Mouse (Mus musculus): Measurements from ENCODE around the gene Olfr329-ps. TPM values are rescaled to one million over a fixed set of nuclear protein-coding genes. Genes with fewer than 3 reads are reported as not detected.
"Not testable (repeated sequence)": the region's sequence is repeated elsewhere in the genome, so short reads cannot be mapped to it uniquely, and the experiment has no call there.

The Olfr329-ps gene
- not detected in 2 replicates for polyA plus RNA-seq (2016; fragmentation: Nextera tagmentation; extraction: Ambion mirVana)

- ATAC-seq (ENCODE audit: low FRiP score): no peak
- WGBS: 87% methylated on average over 5 of the region's 5 CpGs
Observed at GRCm38 (mm10) chr11:58546322-58546721, at the start of gene Olfr329-ps. Olfr329-ps (minus strand) TSS chr11:58546422.

DNA sequence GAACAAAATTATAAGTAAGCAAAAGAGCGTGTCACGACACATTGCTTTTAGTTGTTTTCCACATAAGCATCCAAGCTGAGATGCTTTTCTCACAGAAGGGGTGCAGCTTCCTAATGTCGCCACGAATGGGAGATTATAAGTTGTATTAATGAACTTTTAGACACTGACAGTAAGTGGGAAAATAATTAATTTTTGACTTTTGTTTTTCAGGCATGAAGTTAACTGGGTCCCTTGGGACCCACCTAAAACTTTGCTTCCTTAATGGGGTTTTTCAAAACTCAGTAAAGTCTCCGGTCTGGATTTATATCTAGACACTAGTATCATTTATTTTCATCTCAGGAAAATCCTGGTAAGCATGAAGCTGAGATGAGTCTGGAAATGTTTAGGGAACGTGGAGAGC, 48.6 kb upstream of the Olfr329-ps start, which contains the start of gene Olfr324:
Olfr324 (plus strand) TSS at position 301 of the 400 bp plus-strand sequence.
- H3K9ac ChIP-seq: no peak within 1 kb of the TSS
- WGBS: 87% methylated on average over 6 of the region's 6 CpGs
- no peak within 1 kb of the TSS for H3K4me2 ChIP-seq
- no peaks in the 10 kb centered on the region for H3K36me3 ChIP-seq (replicated peaks)
- H3K4me1 ChIP-seq: no peaks in the 10 kb centered on the region
- no peak within 1 kb of the TSS for H3K27ac ChIP-seq
- H3K27me3 ChIP-seq: no peaks in the 10 kb centered on the region
- no peaks in the 10 kb centered on the region for H3K9me3 ChIP-seq
- H3K4me3 ChIP-seq (replicated peaks): no peak within 1 kb of the TSS
- ATAC-seq (ENCODE audit: low FRiP score): no peak

More at GRCm38 (mm10) chr11:58546322-58546721, at the start of gene Olfr329-ps:
- Histone ChIP-seq H3K27ac (no peak within 1 kb of the TSS), H3K4me2 (no peak within 1 kb of the TSS), H3K4me3 (replicated peaks) (no peak within 1 kb of the TSS), H3K27me3 (no peaks in the 10 kb centered on the region), H3K9ac (no peak within 1 kb of the TSS), H3K36me3 (replicated peaks) (no peaks in the 10 kb centered on the region), H3K4me1 (no peaks in the 10 kb centered on the region), H3K9me3 (no peaks in the 10 kb centered on the region)

GRCm38 (mm10) chr11:58588620-58589250, 42.5 kb upstream of the Olfr329-ps start:
- peaks cover 3% of the 10 kb centered on the region; the same call in 1 of the 2 replicates for H3K4me1 ChIP-seq
- WGBS: 31% methylated on average over 3 of the region's 3 CpGs
- peak; percentile 49; the same call in 1 of the 2 replicates for ATAC-seq (ENCODE audit: low FRiP score)

GRCm38 (mm10) chr11:58587898-58588348, 41.7 kb upstream of the Olfr329-ps start:
- no peaks in the 10 kb centered on the region for H3K9me3 ChIP-seq
- no peak overlapping the region for H3K4me3 ChIP-seq (replicated peaks)
- H3K36me3 ChIP-seq (replicated peaks): no peaks in the 10 kb centered on the region
- ATAC-seq (ENCODE audit: low FRiP score): no peak
- H3K27ac ChIP-seq: no peak overlapping the region
- no peak overlapping the region for H3K4me2 ChIP-seq
- H3K9ac ChIP-seq: no peak overlapping the region
- H3K27me3 ChIP-seq: no peaks in the 10 kb centered on the region
- 70% methylated on average over 7 of the region's 7 CpGs for WGBS
- peaks cover 3% of the 10 kb centered on the region; the same call in 1 of the 2 replicates for H3K4me1 ChIP-seq

More at GRCm38 (mm10) chr11:58588620-58589250, 42.5 kb upstream of the Olfr329-ps start:
- no peaks in the 10 kb centered on the region for H3K27me3 ChIP-seq
- H3K27ac ChIP-seq: 0 out of 2 replicates have a peak overlapping the region, but pooled peaks have one; percentile 36
- no peak overlapping the region for H3K4me2 ChIP-seq
- H3K4me3 ChIP-seq (replicated peaks): no peak overlapping the region
- H3K9ac ChIP-seq: no peak overlapping the region
- no peaks in the 10 kb centered on the region for H3K9me3 ChIP-seq
- no peaks in the 10 kb centered on the region for H3K36me3 ChIP-seq (replicated peaks)

DNA sequence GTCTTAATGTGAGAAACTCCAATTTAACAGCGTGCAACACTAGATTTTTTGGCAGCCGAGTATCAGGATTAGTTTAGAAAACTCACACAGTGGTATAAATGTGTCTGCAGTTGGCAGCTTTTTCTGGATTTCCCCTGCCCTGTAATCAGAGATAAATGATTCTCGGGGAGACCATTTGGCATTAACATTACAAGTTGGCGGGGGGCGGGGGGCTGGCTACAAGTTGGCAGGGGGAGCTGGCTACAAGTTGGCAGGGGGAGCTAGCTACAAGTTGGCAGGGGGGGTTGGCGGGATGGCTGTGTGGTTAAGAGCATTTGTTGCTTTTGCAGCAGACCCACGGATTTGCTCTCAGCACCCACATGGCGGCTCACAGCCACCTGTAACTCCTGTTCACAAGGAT, 32.4 kb upstream of the Olfr329-ps start:
- no peak for ATAC-seq (ENCODE audit: low FRiP score)

GRCm38 (mm10) chr11:58577430-58577829, 31.2 kb upstream of the Olfr329-ps start, which contains the start of gene Olfr325:
Olfr325 (plus strand) TSS chr11:58577730.
- no peak for ATAC-seq (ENCODE audit: low FRiP score)
- WGBS: 80% methylated on average over 1 of the region's 1 CpGs

More for the DNA sequence above, 32.4 kb upstream of the Olfr329-ps start:
- no peaks in the 10 kb centered on the region for H3K9me3 ChIP-seq
- no peak overlapping the region for H3K4me2 ChIP-seq
- H3K4me1 ChIP-seq: no peaks in the 10 kb centered on the region
- WGBS: 83% methylated on average over 8 of the region's 8 CpGs
- no peaks in the 10 kb centered on the region for H3K36me3 ChIP-seq (replicated peaks)
- H3K27ac ChIP-seq: no peak overlapping the region
- no peak overlapping the region for H3K4me3 ChIP-seq (replicated peaks)
- H3K9ac ChIP-seq: no peak overlapping the region
- no peaks in the 10 kb centered on the region for H3K27me3 ChIP-seq

GRCm38 (mm10) chr11:58570405-58570804, 24.2 kb upstream of the Olfr329-ps start, which contains the start of gene Olfr224:
Olfr224 (minus strand) TSS chr11:58570553.
- H3K27me3 ChIP-seq: no peaks in the 10 kb centered on the region
- 88% methylated on average over 5 of the region's 5 CpGs for WGBS

More at GRCm38 (mm10) chr11:58577430-58577829, 31.2 kb upstream of the Olfr329-ps start, which contains the start of gene Olfr325:
- no peaks in the 10 kb centered on the region for H3K4me1 ChIP-seq
- H3K27me3 ChIP-seq: no peaks in the 10 kb centered on the region
- no peak within 1 kb of the TSS for H3K27ac ChIP-seq
- no peaks in the 10 kb centered on the region for H3K9me3 ChIP-seq
- no peak within 1 kb of the TSS for H3K4me3 ChIP-seq (replicated peaks)
- no peaks in the 10 kb centered on the region for H3K36me3 ChIP-seq (replicated peaks)
- H3K4me2 ChIP-seq: no peak within 1 kb of the TSS
- no peak within 1 kb of the TSS for H3K9ac ChIP-seq

GRCm38 (mm10) chr11:58555536-58555935, 9.3 kb upstream of the Olfr329-ps start, which contains the start of gene Olfr328:
Olfr328 (minus strand) TSS chr11:58555636.
- no peak within 1 kb of the TSS for H3K27ac ChIP-seq
- no peaks in the 10 kb centered on the region for H3K36me3 ChIP-seq (replicated peaks)
- no peak within 1 kb of the TSS for H3K4me2 ChIP-seq
- H3K4me1 ChIP-seq: no peaks in the 10 kb centered on the region
- no peak for ATAC-seq (ENCODE audit: low FRiP score)
- H3K9me3 ChIP-seq: no peaks in the 10 kb centered on the region
- H3K9ac ChIP-seq: no peak within 1 kb of the TSS
- 87% methylated on average over 1 of the region's 1 CpGs for WGBS
- no peak within 1 kb of the TSS for H3K4me3 ChIP-seq (replicated peaks)
- no peaks in the 10 kb centered on the region for H3K27me3 ChIP-seq

More at GRCm38 (mm10) chr11:58570405-58570804, 24.2 kb upstream of the Olfr329-ps start, which contains the start of gene Olfr224:
- no peak within 1 kb of the TSS for H3K27ac ChIP-seq
- H3K4me2 ChIP-seq: no peak within 1 kb of the TSS
- H3K9me3 ChIP-seq: no peaks in the 10 kb centered on the region
- no peak within 1 kb of the TSS for H3K9ac ChIP-seq
- no peak within 1 kb of the TSS for H3K4me3 ChIP-seq (replicated peaks)
- no peaks in the 10 kb centered on the region for H3K4me1 ChIP-seq
- H3K36me3 ChIP-seq (replicated peaks): no peaks in the 10 kb centered on the region
- ATAC-seq (ENCODE audit: low FRiP score): no peak

DNA sequence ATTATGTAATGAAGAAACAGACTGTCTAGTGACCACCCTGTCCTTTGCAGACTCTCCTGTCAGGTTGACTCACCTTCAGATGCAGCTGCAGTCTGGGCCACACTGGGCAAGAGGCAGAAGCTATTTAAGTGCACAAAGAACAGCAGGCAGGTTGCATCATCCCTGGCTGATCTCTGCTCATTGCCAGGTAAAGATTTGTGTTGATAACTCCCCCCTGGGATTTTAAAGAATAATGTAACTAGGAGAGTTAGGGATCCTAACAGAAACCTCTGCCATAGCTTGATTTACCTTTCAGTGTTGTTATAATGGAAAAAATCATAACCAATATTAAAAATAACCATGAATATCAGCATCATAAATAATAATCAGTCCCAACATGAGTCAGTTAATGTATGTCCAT, 11.5 kb downstream of the Olfr329-ps start, which contains the start of gene Olfr330:
Olfr330 (minus strand) TSS at position 101 of the 400 bp plus-strand sequence.
- not testable (repeated sequence) for H3K9me3 ChIP-seq

DNA sequence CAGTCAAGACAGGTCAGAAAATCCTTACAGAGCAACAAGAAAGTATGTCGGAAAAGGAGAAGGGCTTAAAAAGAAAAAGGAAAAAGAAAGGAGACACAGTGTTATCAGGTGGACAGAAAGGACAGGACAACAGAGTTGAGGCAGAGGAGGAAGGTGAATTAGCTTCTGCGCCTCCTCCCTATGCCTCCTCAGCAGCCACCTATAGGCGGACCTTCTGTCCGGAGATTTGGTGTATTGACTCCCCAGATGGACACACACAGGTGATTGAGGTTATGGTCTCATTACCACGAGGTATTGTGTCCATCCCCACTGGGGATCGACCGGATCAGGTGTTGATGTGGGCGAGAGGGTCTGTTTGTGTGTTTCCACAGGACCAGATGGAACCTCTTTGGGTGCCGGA, 26.5 kb downstream of the Olfr329-ps start:
- H3K4me1 ChIP-seq; H3K4me3 ChIP-seq (replicated peaks); H3K4me2 ChIP-seq; H3K27me3 ChIP-seq; ATAC-seq (ENCODE audit: low FRiP score); H3K36me3 ChIP-seq (replicated peaks); H3K9ac ChIP-seq; H3K9me3 ChIP-seq; H3K27ac ChIP-seq: not testable (repeated sequence)
- WGBS: 91% methylated on average over 7 of the region's 9 CpGs

More for the DNA sequence above, 11.5 kb downstream of the Olfr329-ps start, which contains the start of gene Olfr330:
- H3K4me3 ChIP-seq (replicated peaks); H3K27ac ChIP-seq; H3K27me3 ChIP-seq; H3K4me1 ChIP-seq; H3K36me3 ChIP-seq (replicated peaks); ATAC-seq (ENCODE audit: low FRiP score); H3K9ac ChIP-seq; H3K4me2 ChIP-seq: not testable (repeated sequence)

DNA sequence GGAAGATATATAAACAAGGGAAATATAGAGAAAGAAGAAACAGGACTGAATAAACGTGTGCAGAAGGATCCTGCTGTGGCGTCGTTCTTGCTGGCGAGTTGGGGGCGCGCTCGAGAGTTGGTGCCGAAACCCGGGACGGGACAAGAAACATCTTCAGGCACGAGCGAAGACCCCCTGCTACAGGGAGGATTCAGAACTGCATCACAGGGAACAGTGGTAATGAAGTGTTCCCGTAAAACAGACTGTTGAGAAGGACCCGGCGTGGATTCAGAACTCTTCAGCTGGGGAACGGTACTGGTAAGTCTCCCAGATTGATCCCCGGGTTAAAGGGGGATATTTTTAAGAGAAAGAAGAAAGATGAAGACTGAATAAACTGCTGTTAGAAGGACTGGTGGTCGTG, 27.3 kb downstream of the Olfr329-ps start:
- H3K9me3 ChIP-seq; ATAC-seq (ENCODE audit: low FRiP score); H3K4me3 ChIP-seq (replicated peaks); H3K36me3 ChIP-seq (replicated peaks); H3K4me1 ChIP-seq; H3K27ac ChIP-seq; H3K9ac ChIP-seq; H3K4me2 ChIP-seq; H3K27me3 ChIP-seq: not testable (repeated sequence)
- 94% methylated on average over 18 of the region's 18 CpGs for WGBS

DNA sequence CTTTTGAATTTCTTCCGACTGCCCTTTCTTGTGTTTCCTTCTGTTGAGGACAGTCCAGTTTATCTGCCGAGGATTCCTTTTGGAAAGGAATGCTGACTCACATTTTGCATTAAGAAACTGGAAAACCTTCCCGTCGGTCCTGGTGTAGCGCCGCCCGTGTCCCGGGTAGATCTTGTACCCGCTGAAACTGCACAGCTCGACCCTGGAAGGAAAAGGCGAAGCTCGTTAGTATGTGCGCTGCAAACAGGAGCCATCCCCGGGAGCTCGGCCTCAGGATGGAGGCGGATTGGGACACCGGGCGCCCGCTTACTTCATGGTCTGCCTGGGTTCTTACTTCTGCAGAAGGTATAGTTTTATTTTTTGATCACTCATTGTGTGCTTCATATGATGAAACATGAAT, 37.2 kb downstream of the Olfr329-ps start:
- H3K27me3 ChIP-seq; H3K4me3 ChIP-seq (replicated peaks); H3K4me2 ChIP-seq; ATAC-seq (ENCODE audit: low FRiP score); H3K36me3 ChIP-seq (replicated peaks); H3K4me1 ChIP-seq; H3K27ac ChIP-seq; H3K9me3 ChIP-seq; H3K9ac ChIP-seq: not testable (repeated sequence)
- 89% methylated on average over 19 of the region's 19 CpGs for WGBS
